ENCODE assay signal across 8 mouse cellular contexts in the genomic region with DNA sequence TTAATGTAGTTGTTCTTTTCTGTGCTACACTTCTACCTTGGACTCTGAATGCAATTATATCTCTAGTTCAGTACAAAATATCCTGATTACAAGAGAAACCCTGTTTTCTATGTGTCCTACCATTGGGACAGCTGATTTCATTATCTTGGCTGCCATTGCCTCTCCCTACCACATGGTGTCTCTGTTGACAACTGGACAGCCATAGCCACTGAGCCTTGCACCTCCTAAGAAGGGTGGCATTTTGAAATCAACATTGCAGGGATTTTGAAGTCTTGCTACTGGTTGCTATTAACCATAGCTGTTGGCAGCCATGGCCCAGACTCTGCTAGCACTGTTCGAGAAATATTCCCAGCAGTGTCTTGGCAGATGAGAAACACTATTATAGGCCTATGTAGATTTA. TPM values are rescaled to one million over a fixed set of nuclear protein-coding genes. Genes with fewer than 3 reads are reported as not detected.
A peak's percentile ranks its signal among the peaks of the same experiment; 100 is the strongest.
DNase-seq lines count a peak whose midpoint lies in the region; ATAC-seq and TF ChIP-seq lines count a peak whose summit lies in the region.

No protein-coding gene starts in this region.

- H3K27me3 ChIP-seq in liver, embryonic 12.5 days (replicated peaks), result no peaks in the 10 kb centered on the region
- H3K27me3 ChIP-seq in intestine, embryonic 14.5 days (replicated peaks; ENCODE audit: control insufficient read depth, insufficient read depth, low read length), result no peaks in the 10 kb centered on the region
- H3K27me3 ChIP-seq in midbrain, embryonic 10.5 days (ENCODE audit: low read depth, poor library complexity, severe bottlenecking), result no peaks in the 10 kb centered on the region

- no peak overlapping the region for H3K4me3 ChIP-seq in liver, embryonic 12.5 days
- no peak overlapping the region for H3K4me3 ChIP-seq in intestine, embryonic 14.5 days (ENCODE audit: low read depth, low read length)
- no peak overlapping the region for H3K4me3 ChIP-seq in left cerebral cortex, adult 2 months
- no peak overlapping the region for H3K4me3 ChIP-seq in midbrain, embryonic 10.5 days

- WGBS in liver, embryonic 12.5 days (ENCODE audit: insufficient replicate concordance), result 26% methylated on average over 1 of the region's 1 CpGs
- WGBS in intestine, embryonic 14.5 days, result 20% methylated on average over 1 of the region's 1 CpGs
- WGBS in midbrain, embryonic 10.5 days, result 51% methylated on average over 1 of the region's 1 CpGs

- no peak overlapping the region for H3K4me2 ChIP-seq in liver, embryonic 12.5 days
- H3K4me2 ChIP-seq in intestine, embryonic 14.5 days (ENCODE audit: low read length), result no peak overlapping the region

- intact Hi-C loops in left cerebral cortex, adult 2 months (cut with DNase I), result loop anchor here (2.0 kb wide), 3 partner anchors 78 to 966 kb away; a partner anchor contains a TSS

- H3K27ac ChIP-seq in liver, embryonic 12.5 days, result no peak overlapping the region
- H3K27ac ChIP-seq in intestine, embryonic 14.5 days (ENCODE audit: low read depth), result no peak overlapping the region
- H3K27ac ChIP-seq in left cerebral cortex, adult 2 months, result no peak overlapping the region
- no peak overlapping the region for H3K27ac ChIP-seq in midbrain, embryonic 10.5 days (replicated peaks)

- peak; percentile 82 for TF ChIP-seq CTCF in left cerebral cortex, adult 2 months (IDR thresholded peaks at IDR 0.05)

- no peaks in the 10 kb centered on the region for H3K4me1 ChIP-seq in liver, embryonic 12.5 days
- H3K4me1 ChIP-seq in intestine, embryonic 14.5 days (replicated peaks; ENCODE audit: control insufficient read depth, insufficient read depth, low read length), result no peaks in the 10 kb centered on the region
- H3K4me1 ChIP-seq in midbrain, embryonic 10.5 days, result no peaks in the 10 kb centered on the region

- H3K9ac ChIP-seq in liver, embryonic 12.5 days, result no peak overlapping the region
- no peak overlapping the region for H3K9ac ChIP-seq in intestine, embryonic 14.5 days (ENCODE audit: low read length)

- H3K36me3 ChIP-seq in liver, embryonic 12.5 days, result no peaks in the 10 kb centered on the region
- H3K36me3 ChIP-seq in intestine, embryonic 14.5 days (ENCODE audit: control insufficient read depth, insufficient read depth, low read length), result no peaks in the 10 kb centered on the region
- no peaks in the 10 kb centered on the region for H3K36me3 ChIP-seq in midbrain, embryonic 10.5 days

- DNase-seq in liver, result peak; percentile 12
- DNase-seq in cerebellum, adult 18-20 months, result peak; percentile 18 to 31
- peak; percentile 52 for DNase-seq in forelimb bud, embryonic 11.5 days (ENCODE audit: low read depth, low spot score)
- peak; percentile 55 for DNase-seq in intestine, embryonic 14.5 days (ENCODE audit: low spot score)
- DNase-seq in left cerebral cortex, adult 2 months (ENCODE audit: extremely low spot score in 1 of 2, low spot score in 2 of 2), result peak; percentile 22 to 54
- DNase-seq in midbrain, embryonic 10.5 days (ENCODE audit: low spot score), result peak; percentile 33
- DNase-seq in right cerebral cortex, postnatal 25 days, result peak; percentile 27

- no peak for ATAC-seq in liver, embryonic 12.5 days
- no peak for ATAC-seq in intestine, embryonic 14.5 days (replicated peaks; ENCODE audit: low FRiP score, low TSS enrichment, low read depth)

- H3K9me3 ChIP-seq in liver, embryonic 12.5 days (replicated peaks), result no peaks in the 10 kb centered on the region
- no peaks in the 10 kb centered on the region for H3K9me3 ChIP-seq in intestine, embryonic 14.5 days (ENCODE audit: control insufficient read depth, low read length)
- H3K9me3 ChIP-seq in midbrain, embryonic 10.5 days (replicated peaks), result no peaks in the 10 kb centered on the region

RNA-seq across cellular contexts. Expression of a gene that starts 45.1 kb away (rescaled TPM):
- 0.75 and 1.3 TPM in 2 replicates for polyA plus RNA-seq in liver, embryonic 12.5 days (2016; fragmentation: Nextera tagmentation; extraction: Ambion mirVana)
- polyA plus RNA-seq in intestine, embryonic 14.5 days (2014; fragmentation: Nextera tagmentation; extraction: Ambion mirVana), result 4.4 and 5.1 TPM in 2 replicates
- 100 to 1,000 TPM; 202 to 214 TPM for total RNA-seq in left cerebral cortex, adult 2 months (2021)
- 6.9 and 8.4 TPM in 2 replicates for polyA plus RNA-seq in midbrain, embryonic 10.5 days (2016; fragmentation: Nextera tagmentation; extraction: Ambion mirVana)
